Mouse (Mus musculus) thymus, adult 2 months (tissue): ENCODE measurements around the gene Aldh3b1.

Experiments used
- CTCF ChIP-seq: fragments of 200-500 bp; IDR thresholded peaks from 2 replicates; pipeline ENCODE4 v1.5.1; 2012; ENCODE audit warnings: mild to moderate bottlenecking, control low read depth, low read length, moderate library complexity, borderline replicate concordance; ENCODE audit not compliant: control insufficient read depth, poor library complexity, insufficient read depth; ENCODE audit errors: extremely low read depth
- POLR2A ChIP-seq: fragments of 200-500 bp; IDR thresholded peaks from 2 replicates; pipeline ENCODE4 v1.6.1; 2012; ENCODE audit warnings: mild to moderate bottlenecking, low read length, control low read depth, moderate library complexity; ENCODE audit not compliant: control insufficient read depth, poor library complexity, insufficient read depth; ENCODE audit errors: extremely low read depth

DNA sequence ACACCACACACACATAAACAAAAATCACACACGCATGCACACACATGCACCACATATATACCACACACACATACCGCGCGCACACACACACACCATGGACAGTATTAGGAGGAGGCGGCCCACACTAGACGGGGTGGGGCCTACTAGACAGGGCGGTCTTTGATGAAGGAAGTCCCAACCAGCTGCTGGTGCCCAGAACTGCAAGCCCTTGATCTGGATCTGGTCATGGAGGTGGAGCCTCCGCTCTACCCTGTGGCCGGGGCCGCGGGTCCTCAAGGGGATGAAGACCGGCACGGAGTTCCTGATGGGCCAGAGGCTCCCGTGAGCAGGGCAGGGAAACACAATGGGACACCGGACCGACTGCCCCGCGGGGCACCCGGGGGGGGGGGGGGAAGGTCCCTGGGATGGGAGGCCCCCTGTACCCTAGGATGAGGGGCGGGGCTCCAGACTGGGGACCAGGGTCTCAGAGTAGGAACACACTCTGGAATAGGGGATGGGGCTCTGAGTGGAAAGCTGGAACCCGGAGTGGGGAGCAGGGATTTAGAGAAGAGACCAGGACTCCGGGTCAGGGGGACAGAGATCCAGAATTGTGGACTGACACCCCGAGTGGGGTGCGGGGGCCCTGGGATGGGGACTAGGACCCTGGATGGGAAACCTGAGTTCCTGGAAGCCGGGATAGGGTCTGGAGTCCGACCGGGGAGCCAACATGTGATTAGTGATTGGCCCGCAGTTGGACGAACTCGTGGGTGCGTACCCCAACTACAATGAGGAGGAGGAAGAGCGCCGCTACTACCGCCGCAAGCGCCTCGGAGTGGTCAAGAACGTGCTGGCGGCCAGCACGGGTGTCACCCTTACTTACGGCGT is 5.7 kb upstream of the Aldh3b1 start, which contains the start of gene Unc93b1:
- TF ChIP-seq CTCF (no peak), POLR2A (no peak)
